Mouse (Mus musculus): Measurements from ENCODE around the gene Acbd5.

- TF ChIP-seq ZC3H11A (IDR thresholded peaks at IDR 0.05; ENCODE audit: low read depth, low read length) (no peak), KAT2A (conservative IDR thresholded peaks at IDR 0.05; ENCODE audit: low read depth, low read length) (no peak), USF2 (IDR thresholded peaks at IDR 0.05; ENCODE audit: borderline replicate concordance in 1 of 2, insufficient read depth in 1 of 2, low read depth in 1 of 2, low read length in 2 of 2) (no peak), EP300 (IDR thresholded peaks at IDR 0.05; ENCODE audit: low read depth in 1 of 2, low read length in 2 of 2) (no peak), NELFE (IDR thresholded peaks at IDR 0.05; ENCODE audit: low read depth, low read length) (no peak), MAX (IDR thresholded peaks at IDR 0.05; ENCODE audit: low read length) (no peak), MAFK (IDR thresholded peaks at IDR 0.05; ENCODE audit: borderline replicate concordance, low read depth, low read length) (no peak), GATA1 (IDR thresholded peaks at IDR 0.05; ENCODE audit: low read depth, low read length) (no peak)
These were observed 46.2 kb upstream of the Acbd5 start for GRCm38 (mm10) chr2:23021721-23022120.

All from MEL (cell line).